Mouse (Mus musculus): ENCODE data around the gene Tspan18.

The Tspan18 gene

DNA sequence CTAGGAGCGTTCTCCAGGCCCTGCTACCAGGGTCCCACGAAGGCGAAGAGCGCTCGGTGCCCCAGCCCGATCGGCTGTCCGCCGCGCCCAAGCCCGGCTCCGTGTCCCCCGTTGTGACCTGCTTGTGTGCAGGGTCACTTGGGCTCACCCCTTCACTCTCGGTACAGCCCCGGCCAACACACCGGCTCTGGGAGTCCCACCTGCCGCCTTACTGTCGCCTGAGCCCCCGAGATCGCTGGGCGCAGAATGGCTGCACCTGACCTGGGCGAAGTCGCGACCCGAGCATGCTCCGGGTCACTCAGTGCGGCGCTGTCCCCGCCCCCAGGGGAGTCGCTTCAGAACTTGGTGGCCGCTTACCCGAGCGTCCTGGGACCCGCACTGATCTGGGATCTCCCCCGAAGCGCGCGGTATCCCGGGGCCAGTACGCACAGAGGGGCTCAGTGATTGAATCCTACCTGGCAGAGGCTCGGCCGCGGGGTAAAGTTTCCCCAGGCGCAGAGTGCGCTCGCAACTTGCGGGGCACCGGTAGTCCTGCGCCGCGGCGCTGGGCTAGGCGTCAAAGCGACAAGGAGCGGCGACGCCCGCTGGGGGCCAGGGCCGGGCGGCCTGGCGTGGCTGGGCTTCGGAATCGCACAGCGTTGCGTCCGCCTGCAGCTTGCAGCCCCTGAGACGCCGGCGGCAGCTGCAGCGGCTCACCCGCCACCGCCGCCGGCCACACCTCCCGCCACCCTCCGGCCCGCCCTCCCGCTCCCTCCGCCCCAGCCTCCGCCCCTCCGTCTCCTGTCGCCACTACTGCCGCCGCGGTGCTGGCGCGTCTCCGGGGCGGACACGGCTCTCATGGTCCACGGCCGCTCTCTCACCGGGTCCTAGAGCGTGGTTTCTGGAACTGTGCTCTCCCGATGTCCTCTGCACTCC, at the start of gene Tspan18:
Gene Tspan18, minus strand, starts transcription at position 689 of the 915 bp plus-strand sequence.
- no peak for DNase-seq (ENCODE audit: extremely low read depth, low read depth, low spot score)

DNA sequence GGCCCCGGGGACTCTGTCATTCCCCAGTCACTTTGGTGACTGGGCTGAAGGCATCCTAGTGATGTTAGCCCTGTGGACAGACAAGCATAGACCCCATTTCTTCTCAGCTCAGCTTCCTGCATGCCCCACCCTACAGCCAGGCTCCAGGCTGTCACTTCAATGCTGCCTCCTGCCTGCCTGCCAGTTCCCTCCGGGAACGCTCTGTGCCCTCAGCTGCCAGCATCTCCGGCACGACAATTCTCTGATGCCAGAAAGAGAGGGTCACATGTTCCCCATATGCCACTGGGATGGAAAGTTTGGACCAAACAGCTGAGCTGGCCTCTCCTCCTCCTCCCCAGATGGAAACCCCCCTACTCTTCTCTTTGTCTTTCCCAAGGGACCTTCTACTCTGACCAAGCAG, 49.5 kb upstream of the Tspan18 start:
- no peak for DNase-seq (ENCODE audit: extremely low read depth, low read depth, low spot score)

DNA sequence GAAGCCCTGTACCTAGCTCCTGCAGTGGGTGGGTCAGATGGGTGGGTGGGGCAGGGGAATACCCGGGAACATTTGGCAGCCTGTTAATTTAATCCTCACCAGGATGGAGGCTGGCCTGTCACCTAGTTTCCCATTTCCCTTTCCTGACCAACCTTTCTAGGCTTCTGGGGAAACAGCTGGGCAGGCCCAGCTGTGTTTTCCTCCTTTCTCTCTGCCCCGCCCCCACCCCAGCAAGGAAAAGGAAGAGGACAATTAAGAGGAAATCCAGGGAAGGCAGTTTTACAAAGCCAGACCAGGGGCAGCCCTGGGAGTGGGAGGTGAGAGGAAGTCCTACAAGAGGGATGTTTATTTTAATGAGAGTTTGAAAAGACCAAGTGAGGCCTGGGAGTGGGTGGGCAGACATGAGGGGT, 46.4 kb upstream of the Tspan18 start:
- no peak for DNase-seq (ENCODE audit: extremely low read depth, low read depth, low spot score)

DNA sequence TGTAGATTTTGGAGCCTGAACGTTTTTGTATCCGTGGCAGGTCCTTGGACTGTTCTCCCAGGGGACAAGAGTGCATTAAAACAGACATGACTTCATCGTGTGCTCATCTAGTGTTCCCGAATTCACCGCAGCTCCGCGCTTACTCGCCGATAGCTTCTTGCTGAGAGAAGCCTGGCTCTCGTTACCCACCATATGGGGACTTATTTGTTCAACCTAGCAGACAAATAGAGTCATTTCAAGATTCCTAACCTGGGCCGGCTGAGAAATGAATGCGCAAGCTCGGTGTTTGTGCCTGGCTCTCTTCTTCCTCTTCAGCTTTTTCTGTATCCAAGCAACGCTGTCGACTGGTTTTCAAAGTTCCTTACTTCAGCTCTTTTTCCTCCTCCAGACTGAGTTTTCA, 43.5 kb upstream of the Tspan18 start:
- DNase-seq (ENCODE audit: extremely low read depth, low read depth, low spot score), result no peak

DNA sequence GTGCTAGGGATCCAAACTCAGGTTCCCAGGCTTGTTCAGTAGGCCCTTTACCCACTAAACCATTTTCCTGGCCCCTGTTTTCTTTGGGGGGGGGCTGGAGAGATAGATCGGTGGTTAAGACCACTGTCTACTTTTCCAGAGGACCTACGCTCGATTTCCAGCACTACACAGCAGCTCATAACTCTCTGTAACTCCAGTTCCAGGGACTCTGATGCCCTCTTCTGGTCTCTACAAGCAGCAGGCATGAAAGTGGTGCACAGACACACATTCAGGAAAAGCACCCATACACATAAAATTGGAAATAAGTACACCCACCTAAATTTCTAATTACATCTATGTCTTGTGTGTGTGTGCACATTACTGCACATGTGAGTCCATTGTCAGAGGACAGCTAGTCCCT, 42.9 kb upstream of the Tspan18 start:
- DNase-seq (ENCODE audit: extremely low read depth, low read depth, low spot score), result no peak

DNA sequence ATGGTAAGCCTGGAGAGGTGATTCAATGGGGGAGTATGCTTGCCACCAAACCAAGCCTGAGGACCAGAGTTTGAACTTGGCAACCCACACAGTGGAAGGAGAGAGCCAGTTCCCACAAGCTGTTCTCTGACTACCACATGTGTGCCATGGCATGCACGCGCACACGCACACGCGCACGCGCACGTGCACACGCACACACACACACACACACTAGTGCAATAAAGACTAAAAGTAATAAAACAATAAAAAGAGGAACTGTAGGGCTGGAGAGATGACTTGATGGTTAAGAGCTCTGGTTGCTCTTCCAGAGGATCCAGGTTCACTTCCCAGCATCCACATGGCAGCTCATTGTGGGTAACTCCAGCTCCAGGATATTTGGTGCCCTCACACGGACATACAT, 38.6 kb upstream of the Tspan18 start:
- DNase-seq (ENCODE audit: extremely low read depth, low read depth, low spot score), result no peak

DNA sequence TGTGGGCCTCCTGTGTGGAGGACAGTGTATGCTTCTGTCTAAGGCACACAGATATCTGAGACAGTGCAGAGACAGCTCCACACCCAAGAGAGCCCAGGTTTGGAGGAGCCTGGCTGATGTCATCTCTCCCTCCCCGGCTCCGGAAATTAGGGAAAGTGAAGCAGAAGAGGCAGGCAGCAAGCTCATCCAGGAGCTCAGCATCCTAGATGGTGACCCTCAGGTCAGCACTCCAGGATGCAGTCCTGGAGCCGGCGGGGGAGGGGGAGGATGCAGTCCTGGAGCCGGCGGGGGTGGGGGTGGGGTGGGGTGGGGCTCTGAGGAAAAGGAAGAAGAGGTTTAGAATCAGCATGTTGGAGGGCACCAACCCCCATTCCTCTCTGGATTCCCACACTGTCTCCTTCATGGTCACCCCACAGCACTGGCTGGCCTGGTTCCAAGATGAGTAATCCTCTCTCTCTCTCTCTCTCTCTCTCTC, 37.8 kb upstream of the Tspan18 start:
- no peak for DNase-seq (ENCODE audit: extremely low read depth, low read depth, low spot score)

GRCm38 (mm10) chr2:93368954-93369353, 34.6 kb upstream of the Tspan18 start:
- no peak for DNase-seq (ENCODE audit: extremely low read depth, low read depth, low spot score)

DNA sequence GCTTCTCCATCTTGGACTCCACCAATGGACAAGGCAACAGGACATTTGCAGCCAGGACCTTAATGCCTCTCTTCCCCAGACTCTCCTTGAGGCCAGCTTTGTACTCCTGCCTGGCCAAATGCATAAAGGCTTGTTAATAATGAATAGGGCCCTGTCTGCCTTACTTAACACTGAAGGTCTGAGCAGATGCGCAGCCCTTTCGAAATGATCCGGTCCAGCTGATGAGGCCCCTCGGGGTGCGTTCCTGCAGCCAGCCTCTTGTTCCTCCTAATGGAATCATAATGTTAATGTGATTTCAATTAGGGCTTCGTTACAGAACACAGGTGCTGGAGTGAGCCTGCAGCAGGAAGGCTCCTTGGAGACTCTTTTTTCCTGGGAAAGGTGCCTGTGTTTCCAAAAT, 33.7 kb upstream of the Tspan18 start:
- no peak for DNase-seq (ENCODE audit: extremely low read depth, low read depth, low spot score)

- DNase-seq (ENCODE audit: extremely low read depth, low read depth, low spot score), result no peak
Observed at GRCm38 (mm10) chr2:93365411-93365810, 31.1 kb upstream of the Tspan18 start.

DNA sequence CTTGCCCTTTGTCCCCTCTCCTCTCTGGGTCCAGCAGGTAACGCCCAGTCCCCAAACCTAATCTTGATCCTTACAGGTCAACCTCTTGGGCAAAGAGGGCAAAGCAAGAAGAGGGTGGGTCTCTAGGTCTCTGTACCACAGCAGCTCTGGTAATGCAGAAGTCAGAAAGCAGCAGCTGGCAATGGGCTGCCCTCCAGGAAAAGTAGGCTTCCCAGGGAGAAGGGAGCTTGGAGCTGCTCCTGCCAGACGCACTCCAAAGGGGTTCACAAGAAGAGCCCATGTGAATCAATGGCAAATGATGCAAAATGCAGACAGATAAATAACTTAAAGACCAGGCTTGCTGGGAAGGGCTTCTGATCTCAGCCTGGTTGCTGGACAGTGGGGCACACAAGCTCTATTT, 30.6 kb upstream of the Tspan18 start:
- no peak for DNase-seq (ENCODE audit: extremely low read depth, low read depth, low spot score)

GRCm38 (mm10) chr2:93361454-93361853, 27.1 kb upstream of the Tspan18 start:
- no peak for DNase-seq (ENCODE audit: extremely low read depth, low read depth, low spot score)

DNA sequence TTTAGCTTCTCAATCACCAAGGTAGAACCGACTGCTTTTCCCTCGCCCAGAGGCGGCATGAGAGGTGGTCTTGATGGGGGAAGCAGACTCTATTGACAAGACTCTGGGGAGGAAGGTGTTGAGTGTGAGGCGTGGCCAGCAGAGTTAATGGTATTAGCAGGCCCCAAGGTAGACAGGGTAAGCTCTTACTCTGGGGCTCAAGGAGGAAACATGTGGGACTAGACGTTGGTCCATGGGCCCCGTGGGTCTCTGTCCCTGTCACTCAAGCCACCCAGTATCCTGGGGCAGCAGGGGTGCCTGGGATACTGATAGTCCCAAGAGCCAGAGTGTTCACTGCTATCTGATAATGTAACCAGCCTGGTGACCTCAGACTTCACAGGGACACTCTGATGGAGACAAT, 26.0 kb upstream of the Tspan18 start:
- no peak for DNase-seq (ENCODE audit: extremely low read depth, low read depth, low spot score)

GRCm38 (mm10) chr2:93357391-93357790, 23.1 kb upstream of the Tspan18 start:
- DNase-seq (ENCODE audit: extremely low read depth, low read depth, low spot score), result no peak

GRCm38 (mm10) chr2:93355845-93356244, 21.5 kb upstream of the Tspan18 start:
- DNase-seq (ENCODE audit: extremely low read depth, low read depth, low spot score), result no peak

DNA sequence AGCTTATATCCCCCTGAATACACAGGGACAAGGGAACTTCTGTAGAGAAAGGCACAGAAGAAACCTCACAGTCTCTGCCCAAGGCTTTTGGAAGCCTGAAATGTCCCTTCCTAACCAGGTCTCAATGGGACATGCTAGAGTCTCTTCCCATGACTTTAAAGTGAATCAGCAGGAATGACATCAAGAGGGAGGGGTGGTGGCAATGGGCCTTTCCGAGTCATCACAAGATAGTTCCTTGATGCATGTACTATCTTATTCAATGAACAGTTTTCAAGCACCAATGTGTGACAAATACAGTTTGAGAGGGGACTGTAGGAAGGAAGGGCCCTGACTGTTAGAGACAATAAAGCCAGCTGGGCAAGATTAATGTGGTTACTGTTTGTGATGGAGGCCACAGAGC, 20.3 kb upstream of the Tspan18 start:
- no peak for DNase-seq (ENCODE audit: extremely low read depth, low read depth, low spot score)

DNA sequence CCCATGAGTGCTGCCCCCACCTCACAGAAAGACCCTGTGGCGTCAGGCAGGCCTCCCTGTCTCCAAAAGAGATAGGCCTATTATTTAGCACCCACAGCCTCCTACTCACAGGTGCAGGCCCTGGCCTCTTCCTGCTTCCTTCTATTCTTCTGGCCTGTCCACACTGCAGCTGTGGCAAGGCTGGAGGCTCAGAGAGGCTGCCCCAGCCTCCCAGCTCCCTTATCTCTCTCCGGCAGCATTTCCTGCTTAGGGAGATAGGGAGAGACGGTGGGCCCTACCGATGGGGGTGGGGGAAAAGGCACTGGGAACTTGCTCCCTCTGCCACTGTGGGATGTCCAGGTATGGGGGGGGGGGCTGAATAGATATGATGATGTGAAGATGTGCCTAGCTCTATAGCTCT, 19.4 kb upstream of the Tspan18 start:
- DNase-seq (ENCODE audit: extremely low read depth, low read depth, low spot score), result no peak

DNA sequence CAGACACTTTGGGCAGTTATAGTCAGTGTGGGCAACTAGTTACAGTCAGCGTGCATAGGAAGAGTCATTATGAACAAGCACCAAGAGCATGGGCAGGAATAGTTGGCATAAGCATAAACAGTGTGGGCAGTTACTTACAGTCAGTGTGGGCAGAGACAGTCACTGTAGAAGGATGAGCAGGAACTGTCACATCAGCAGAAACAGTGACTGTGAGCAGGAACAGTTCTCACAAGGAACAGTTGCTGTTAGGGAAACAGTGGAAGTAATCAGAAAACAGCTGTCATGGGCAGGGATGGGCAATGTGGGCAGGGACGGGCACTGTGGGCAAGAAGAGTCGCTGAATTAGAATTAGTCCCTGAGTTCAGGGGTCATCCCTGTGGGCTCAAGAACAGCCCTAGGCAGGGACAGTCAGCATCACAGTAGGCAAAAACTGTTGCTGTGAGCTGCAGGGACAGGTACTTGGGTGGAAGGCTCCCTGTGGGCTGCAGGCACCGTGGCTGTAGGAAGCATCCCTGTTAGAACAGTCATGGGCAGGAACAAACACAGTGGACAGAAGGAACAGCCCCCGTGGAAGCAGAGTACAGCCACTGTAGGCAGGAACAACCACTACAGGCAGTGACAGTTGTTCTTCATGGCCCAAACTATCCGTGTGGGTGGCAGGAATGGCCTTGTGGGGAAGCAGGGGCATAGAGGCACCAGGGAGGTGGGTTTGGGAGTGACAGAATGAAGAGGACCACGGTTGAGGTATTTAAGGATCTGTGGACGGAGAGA, 18.8 kb upstream of the Tspan18 start:
- DNase-seq (ENCODE audit: extremely low read depth, low read depth, low spot score), result no peak

DNA sequence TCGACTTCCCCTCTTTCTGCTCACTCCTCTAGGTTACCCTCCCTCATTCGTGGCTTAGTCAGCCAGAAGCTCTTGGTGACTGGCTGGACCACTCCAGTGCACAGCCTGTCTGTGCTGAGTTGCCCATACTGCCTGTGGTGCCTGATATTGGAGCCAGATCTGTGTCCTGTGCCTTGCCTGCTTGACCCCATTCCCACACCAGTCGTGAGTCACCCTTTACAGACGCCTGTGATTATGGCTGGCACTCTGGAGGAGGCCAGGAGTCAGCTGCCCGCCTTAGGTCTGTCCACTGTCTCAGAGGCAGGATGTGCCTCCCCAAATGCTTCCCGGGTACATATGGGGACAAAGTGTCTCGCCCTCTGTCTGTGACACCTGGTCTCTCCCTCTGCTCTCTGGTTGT, 17.0 kb upstream of the Tspan18 start:
- no peak for DNase-seq (ENCODE audit: extremely low read depth, low read depth, low spot score)

GRCm38 (mm10) chr2:93347018-93347417, 12.7 kb upstream of the Tspan18 start:
- DNase-seq (ENCODE audit: extremely low read depth, low read depth, low spot score), result no peak

GRCm38 (mm10) chr2:93346609-93347008, 12.3 kb upstream of the Tspan18 start:
- no peak for DNase-seq (ENCODE audit: extremely low read depth, low read depth, low spot score)

DNA sequence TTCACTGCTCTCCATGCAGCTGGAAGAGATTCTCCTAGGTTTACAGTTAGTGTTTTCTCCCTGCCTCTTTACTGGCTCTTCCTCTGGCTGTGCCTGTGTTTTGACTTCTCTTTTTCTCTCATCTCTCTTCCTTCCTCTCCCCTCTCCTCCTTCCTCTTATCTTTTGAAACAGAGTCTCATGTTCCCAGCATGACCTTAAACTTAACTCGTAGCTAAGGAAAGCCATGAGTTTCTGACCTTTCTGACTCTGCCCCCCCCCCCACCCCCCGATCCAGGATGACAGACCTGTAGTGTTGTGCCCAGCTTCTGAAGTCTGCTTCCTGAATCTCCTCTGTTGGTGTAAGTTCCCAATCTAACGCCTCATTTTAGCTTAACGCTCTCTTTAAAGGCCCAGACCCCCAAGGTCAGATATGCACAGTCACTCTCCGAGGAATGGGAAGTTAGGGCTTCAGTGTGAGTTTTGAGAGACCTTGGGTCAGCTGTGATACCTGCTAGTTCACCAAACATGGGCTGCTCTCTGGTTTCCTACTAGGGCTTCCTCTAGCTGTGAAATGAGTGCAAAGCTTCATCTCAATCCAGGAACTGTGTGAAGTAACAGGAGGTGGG, 11.5 kb upstream of the Tspan18 start:
- DNase-seq (ENCODE audit: extremely low read depth, low read depth, low spot score), result no peak
